Mouse (Mus musculus) liver, adult 2 months (tissue): ENCODE data around the gene Fgf14.

Experiments
- CTCF ChIP-seq: fragments of 200-500 bp; IDR thresholded peaks from 2 replicates; pipeline ENCODE4 v1.5.1; 2011; ENCODE audit warnings: low read depth, low read length, control low read depth
- POLR2A ChIP-seq: fragments of 200-500 bp; IDR thresholded peaks from 2 replicates; pipeline ENCODE4 v1.6.1; 2011; ENCODE audit warnings: low read length, control low read depth; ENCODE audit not compliant: insufficient read depth; ENCODE audit errors: extremely low read depth

- TF ChIP-seq POLR2A: no peak
- TF ChIP-seq CTCF: no peak
These were observed 389.9 kb downstream of the Fgf14 start for GRCm38 (mm10) chr14:124287027-124287426.
